Mouse (Mus musculus): ENCODE data around the gene Susd1. TPM values are rescaled to one million over a fixed set of nuclear protein-coding genes. Genes with fewer than 3 reads are reported as not detected.
"Not testable (repeated sequence)": the region's sequence is repeated elsewhere in the genome, so short reads cannot be mapped to it uniquely, and the experiment has no call there.

Susd1 gene
- polyA plus RNA-seq, 1 experiment = 1.6 TPM

- 86% methylated on average over 2 of the region's 2 CpGs for whole genome bisulfite sequencing
- no peaks in the 10 kb centered on the region for H3K36me3 ChIP-seq (ENCODE audit: control insufficient read depth, insufficient read depth, low read length)
- no peaks in the 10 kb centered on the region for H3K27me3 ChIP-seq (ENCODE audit: control insufficient read depth, insufficient read depth, low read length)
- H3K27ac ChIP-seq (ENCODE audit: insufficient read depth, low read depth, low read length) = no peak overlapping the region
- TF ChIP-seq POLR2A (IDR thresholded peaks at IDR 0.05; ENCODE audit: low read depth, low read length) (no peak), CTCF (IDR thresholded peaks at IDR 0.05; ENCODE audit: extremely low read depth, insufficient read length, insufficient replicate concordance, low read depth, low read length) (no peak)
- H3K4me3 ChIP-seq (ENCODE audit: low read depth, low read length) = no peak overlapping the region
- no peaks in the 10 kb centered on the region for H3K4me1 ChIP-seq (ENCODE audit: control insufficient read depth, insufficient read depth, insufficient read length, low read length)
These were observed 151.3 kb downstream of the Susd1 start for GRCm38 (mm10) chr4:59287103-59287502.

- not testable (repeated sequence) for H3K4me3 ChIP-seq (ENCODE audit: low read depth, low read length); H3K27ac ChIP-seq (ENCODE audit: insufficient read depth, low read depth, low read length); H3K4me1 ChIP-seq (ENCODE audit: control insufficient read depth, insufficient read depth, insufficient read length, low read length); H3K36me3 ChIP-seq (ENCODE audit: control insufficient read depth, insufficient read depth, low read length); H3K27me3 ChIP-seq (ENCODE audit: control insufficient read depth, insufficient read depth, low read length)
- WGBS = 41% methylated on average over 6 of the region's 6 CpGs
These were observed 152.1 kb downstream of the Susd1 start for GRCm38 (mm10) chr4:59286351-59286750.

- H3K27me3 ChIP-seq (ENCODE audit: control insufficient read depth, insufficient read depth, low read length) = no peaks in the 10 kb centered on the region
- no peaks in the 10 kb centered on the region for H3K36me3 ChIP-seq (ENCODE audit: control insufficient read depth, insufficient read depth, low read length)
- 69% methylated on average over 8 of the region's 8 CpGs for WGBS
- no peaks in the 10 kb centered on the region; the same call in 1 of the 2 replicates for H3K4me1 ChIP-seq (ENCODE audit: control insufficient read depth, insufficient read depth, insufficient read length, low read length)
- TF ChIP-seq POLR2A (IDR thresholded peaks at IDR 0.05; ENCODE audit: low read depth, low read length) (no peak), CTCF (IDR thresholded peaks at IDR 0.05; ENCODE audit: extremely low read depth, insufficient read length, insufficient replicate concordance, low read depth, low read length) (no peak)
- H3K4me3 ChIP-seq (ENCODE audit: low read depth, low read length) = no peak overlapping the region
- H3K27ac ChIP-seq (ENCODE audit: insufficient read depth, low read depth, low read length) = no peak overlapping the region
These were observed 155.5 kb downstream of the Susd1 start for GRCm38 (mm10) chr4:59282699-59283487.

- H3K36me3 ChIP-seq (ENCODE audit: control insufficient read depth, insufficient read depth, low read length) = no peaks in the 10 kb centered on the region
- no peaks in the 10 kb centered on the region for H3K27me3 ChIP-seq (ENCODE audit: control insufficient read depth, insufficient read depth, low read length)
- no peak overlapping the region for H3K4me3 ChIP-seq (ENCODE audit: low read depth, low read length)
- no peak overlapping the region for H3K27ac ChIP-seq (ENCODE audit: insufficient read depth, low read depth, low read length)
- no peaks in the 10 kb centered on the region; the same call in 1 of the 2 replicates for H3K4me1 ChIP-seq (ENCODE audit: control insufficient read depth, insufficient read depth, insufficient read length, low read length)
- 61% methylated on average over 7 of the region's 7 CpGs for WGBS
- TF ChIP-seq POLR2A (IDR thresholded peaks at IDR 0.05; ENCODE audit: low read depth, low read length) (no peak), CTCF (IDR thresholded peaks at IDR 0.05; ENCODE audit: extremely low read depth, insufficient read length, insufficient replicate concordance, low read depth, low read length) (no peak)
These were observed 156.3 kb downstream of the Susd1 start for GRCm38 (mm10) chr4:59282137-59282536.

- H3K27me3 ChIP-seq (ENCODE audit: control insufficient read depth, insufficient read depth, low read length) = no peaks in the 10 kb centered on the region
- H3K27ac ChIP-seq (ENCODE audit: insufficient read depth, low read depth, low read length) = peak overlapping the region; percentile 45
- H3K4me3 ChIP-seq (ENCODE audit: low read depth, low read length) = no peak overlapping the region
- TF ChIP-seq POLR2A (IDR thresholded peaks at IDR 0.05; ENCODE audit: low read depth, low read length) (no peak), CTCF (IDR thresholded peaks at IDR 0.05; ENCODE audit: extremely low read depth, insufficient read length, insufficient replicate concordance, low read depth, low read length) (no peak)
- H3K36me3 ChIP-seq (ENCODE audit: control insufficient read depth, insufficient read depth, low read length) = no peaks in the 10 kb centered on the region
- WGBS = 62% methylated on average over 5 of the region's 5 CpGs
- H3K4me1 ChIP-seq (ENCODE audit: control insufficient read depth, insufficient read depth, insufficient read length, low read length) = no peaks in the 10 kb centered on the region; the same call in 1 of the 2 replicates
These were observed 157.6 kb downstream of the Susd1 start for GRCm38 (mm10) chr4:59280876-59281275.

GRCm38 (mm10) chr4:59279111-59279510, 159.3 kb downstream of the Susd1 start:
- Histone ChIP-seq H3K27ac (ENCODE audit: insufficient read depth, low read depth, low read length) (no peak overlapping the region), H3K36me3 (ENCODE audit: control insufficient read depth, insufficient read depth, low read length) (no peaks in the 10 kb centered on the region), H3K4me3 (ENCODE audit: low read depth, low read length) (no peak overlapping the region), H3K27me3 (ENCODE audit: control insufficient read depth, insufficient read depth, low read length) (no peaks in the 10 kb centered on the region), H3K4me1 (ENCODE audit: control insufficient read depth, insufficient read depth, insufficient read length, low read length) (peaks cover 2% of the 10 kb centered on the region)
- 68% methylated on average over 5 of the region's 5 CpGs for WGBS
- TF ChIP-seq POLR2A (IDR thresholded peaks at IDR 0.05; ENCODE audit: low read depth, low read length) = no peak
- no peak for TF ChIP-seq CTCF (IDR thresholded peaks at IDR 0.05; ENCODE audit: extremely low read depth, insufficient read length, insufficient replicate concordance, low read depth, low read length)

- no peaks in the 10 kb centered on the region for H3K36me3 ChIP-seq (ENCODE audit: control insufficient read depth, insufficient read depth, low read length)
- no peaks in the 10 kb centered on the region for H3K27me3 ChIP-seq (ENCODE audit: control insufficient read depth, insufficient read depth, low read length)
- TF ChIP-seq CTCF (IDR thresholded peaks at IDR 0.05; ENCODE audit: extremely low read depth, insufficient read length, insufficient replicate concordance, low read depth, low read length) (peak; percentile 16; the same call in 1 of the 2 replicates), POLR2A (IDR thresholded peaks at IDR 0.05; ENCODE audit: low read depth, low read length) (no peak)
- 78% methylated on average over 7 of the region's 7 CpGs for WGBS
- no peak overlapping the region for H3K27ac ChIP-seq (ENCODE audit: insufficient read depth, low read depth, low read length)
- peaks cover 2% of the 10 kb centered on the region for H3K4me1 ChIP-seq (ENCODE audit: control insufficient read depth, insufficient read depth, insufficient read length, low read length)
- H3K4me3 ChIP-seq (ENCODE audit: low read depth, low read length) = no peak overlapping the region
These were observed 160.0 kb downstream of the Susd1 start for GRCm38 (mm10) chr4:59278410-59278809.

Data from small intestine, adult 2 months (tissue).